Comparison of ENCODE assay signal across 21 mouse cellular contexts in the genomic region with DNA sequence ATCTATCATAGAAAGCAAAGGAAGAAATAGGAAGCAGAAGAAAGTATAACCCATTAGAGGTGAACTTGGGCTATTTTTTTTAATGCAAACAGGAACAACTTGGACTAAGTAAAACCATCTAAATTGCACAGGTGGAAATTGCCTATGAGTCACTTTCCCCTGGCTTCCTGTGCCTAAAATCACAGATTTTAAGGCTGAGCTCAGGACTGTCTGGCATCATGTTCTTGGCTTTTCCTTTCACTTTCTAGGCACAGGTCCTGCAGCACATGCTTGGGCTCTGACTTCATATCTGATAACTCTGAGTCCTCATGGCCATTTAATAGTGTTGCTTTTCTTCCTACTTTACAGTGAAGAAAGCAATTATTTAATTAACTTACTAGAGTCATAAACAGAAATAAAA.
DNase-seq lines count a peak whose midpoint lies in the region; ATAC-seq lines count a peak whose summit lies in the region.
"Had no signal": no experiment of that assay in that cellular context is flagged by ENCODE, and none has a peak within 500 bp of the region (broad histone marks: within the 10 kb centered on the region; RNA-seq: fewer than 3 reads in every experiment).

No protein-coding gene starts in this region.

- H3K4me1 ChIP-seq in midbrain, embryonic 11.5 days (ENCODE audit: control insufficient read depth, insufficient read depth, low read length): no peaks in the 10 kb centered on the region
- 0 out of 2 replicates have a peak, but pooled peaks cover 10% of the 10 kb centered on the region for H3K4me1 ChIP-seq in midbrain, embryonic 13.5 days (replicated peaks)
- H3K4me1 ChIP-seq in hindbrain, embryonic 11.5 days (replicated peaks; ENCODE audit: control insufficient read depth, insufficient read depth, low read length): no peaks in the 10 kb centered on the region
- H3K4me1 ChIP-seq: embryonic facial prominence, embryonic 10.5 days; heart, embryonic 13.5 days; intestine, embryonic 15.5 days had no signal

- no peaks in the 10 kb centered on the region for H3K9me3 ChIP-seq in midbrain, embryonic 11.5 days (ENCODE audit: control insufficient read depth, low read length)
- no peaks in the 10 kb centered on the region for H3K9me3 ChIP-seq in midbrain, embryonic 13.5 days
- H3K9me3 ChIP-seq in hindbrain, embryonic 11.5 days (ENCODE audit: control insufficient read depth, low read length): no peaks in the 10 kb centered on the region
- H3K9me3 ChIP-seq: embryonic facial prominence, embryonic 10.5 days; forebrain, embryonic 13.5 days; G1E; heart, embryonic 13.5 days; intestine, embryonic 15.5 days had no signal

- ATAC-seq in midbrain, embryonic 11.5 days (ENCODE audit: low FRiP score): no peak
- ATAC-seq in midbrain, embryonic 13.5 days: no peak
- no peak for ATAC-seq in hindbrain, embryonic 11.5 days (ENCODE audit: low FRiP score)
- ATAC-seq: CD4-positive, CD25-positive, alpha-beta regulatory T cell, adult 4 months; forebrain, embryonic 13.5 days; forebrain, postnatal 0 days; intestine, embryonic 15.5 days had no signal

- intact Hi-C loops in left cerebral cortex, postnatal 36 days (cut with DNase I): no loop called here

- H3K9ac ChIP-seq in midbrain, embryonic 11.5 days (ENCODE audit: low read length): no peak overlapping the region
- no peak overlapping the region for H3K9ac ChIP-seq in midbrain, embryonic 13.5 days (replicated peaks)
- H3K9ac ChIP-seq in hindbrain, embryonic 11.5 days (ENCODE audit: low read depth, low read length): no peak overlapping the region
- H3K9ac ChIP-seq: forebrain, embryonic 13.5 days; forebrain, postnatal 0 days; heart, embryonic 13.5 days; hindbrain, embryonic 14.5 days; intestine, embryonic 15.5 days had no signal

- DNase-seq in midbrain, embryonic 11.5 days (ENCODE audit: low spot score, missing footprints): peak; percentile 35
- DNase-seq in cerebellum, adult 11-12 months: peak; percentile 34
- DNase-seq in cerebellum, adult 9-10 months: peak; percentile 65
- DNase-seq in hindbrain, embryonic 11.5 days (ENCODE audit: low spot score): no peak
- no peak for DNase-seq in lung, postnatal 4 days
- no peak for DNase-seq in left cerebral cortex, postnatal 36 days (ENCODE audit: low spot score in 2 of 2)
- DNase-seq: adrenal gland, adult 8-10 months; adrenal gland, postnatal 36 days; B cell, adult 2 months; forebrain, postnatal 0 days; gastrocnemius, postnatal 36 days; heart, adult 11 months; kidney, adult 8-10 months had no signal

- H3K4me3 ChIP-seq in midbrain, embryonic 11.5 days (ENCODE audit: low read depth, low read length): no peak overlapping the region
- no peak overlapping the region for H3K4me3 ChIP-seq in midbrain, embryonic 13.5 days (replicated peaks)
- no peak overlapping the region for H3K4me3 ChIP-seq in hindbrain, embryonic 11.5 days (ENCODE audit: low read depth, low read length)
- H3K4me3 ChIP-seq: embryonic facial prominence, embryonic 10.5 days; forebrain, embryonic 13.5 days; heart, embryonic 13.5 days; intestine, embryonic 15.5 days had no signal

- no peak overlapping the region for H3K4me2 ChIP-seq in midbrain, embryonic 11.5 days
- no peak overlapping the region for H3K4me2 ChIP-seq in midbrain, embryonic 13.5 days (replicated peaks)
- no peak overlapping the region for H3K4me2 ChIP-seq in hindbrain, embryonic 11.5 days (replicated peaks; ENCODE audit: low read depth, low read length)
- H3K4me2 ChIP-seq: forebrain, embryonic 13.5 days; heart, embryonic 13.5 days; hindbrain, embryonic 14.5 days; intestine, embryonic 15.5 days had no signal

- H3K36me3 ChIP-seq in midbrain, embryonic 11.5 days (ENCODE audit: control insufficient read depth, insufficient read depth, low read length): no peaks in the 10 kb centered on the region
- H3K36me3 ChIP-seq in midbrain, embryonic 13.5 days: no peaks in the 10 kb centered on the region
- no peaks in the 10 kb centered on the region for H3K36me3 ChIP-seq in hindbrain, embryonic 11.5 days (ENCODE audit: control insufficient read depth, insufficient read depth, low read length)
- H3K36me3 ChIP-seq: embryonic facial prominence, embryonic 10.5 days; G1E; heart, embryonic 13.5 days; intestine, embryonic 15.5 days had no signal

- no peak overlapping the region for H3K27ac ChIP-seq in midbrain, embryonic 11.5 days (ENCODE audit: low read depth, low read length)
- H3K27ac ChIP-seq in midbrain, embryonic 13.5 days: no peak overlapping the region
- no peak overlapping the region for H3K27ac ChIP-seq in hindbrain, embryonic 11.5 days (ENCODE audit: low read depth, low read length)
- H3K27ac ChIP-seq: embryonic facial prominence, embryonic 10.5 days; forebrain, embryonic 13.5 days; heart, embryonic 13.5 days; hindbrain, embryonic 14.5 days; intestine, embryonic 15.5 days had no signal

- no peaks in the 10 kb centered on the region for H3K27me3 ChIP-seq in midbrain, embryonic 11.5 days (ENCODE audit: control insufficient read depth, insufficient read depth, low read length)
- H3K27me3 ChIP-seq in midbrain, embryonic 13.5 days: no peaks in the 10 kb centered on the region
- no peaks in the 10 kb centered on the region for H3K27me3 ChIP-seq in hindbrain, embryonic 11.5 days (ENCODE audit: control insufficient read depth, insufficient read depth, low read length)
- H3K27me3 ChIP-seq: forebrain, embryonic 13.5 days; heart, embryonic 13.5 days; intestine, embryonic 15.5 days had no signal

Comparison
In these comparisons a context has a peak if more than half of its experiments do, and no peak if none do; other contexts are left out.
1. DNase-seq: peak in midbrain, embryonic 11.5 days (single experiment), cerebellum, adult 11-12 months (single experiment) and cerebellum, adult 9-10 months (single experiment); none in hindbrain, embryonic 11.5 days (single experiment), lung, postnatal 4 days (0 of 2) and left cerebral cortex, postnatal 36 days (0 of 2).